Mouse (Mus musculus) heart, embryonic 15.5 days (tissue): ENCODE results near the gene Olfr457. TPM values are rescaled to one million over a fixed set of nuclear protein-coding genes. Genes with fewer than 3 reads are reported as not detected.

Experiments used
- ATAC-seq: fragments of 200-750 bp; cut with Nextera tagmentation; replicated peaks from 2 replicates; pipeline ENCODE4 v1.8.0; 2017; ENCODE audit warnings: low read depth, moderate TSS enrichment; ENCODE audit not compliant: insufficient number of reproducible peaks, insufficient read depth, low FRiP score
- H3K27ac ChIP-seq: fragments of 300-500 bp; sonication (generic); 2 replicates; pipeline ENCODE4 v1.5.1; 2015; ENCODE audit warnings: mild to moderate bottlenecking, inconsistent platforms
- H3K27me3 ChIP-seq: fragments of 300-500 bp; sonication (generic); 2 replicates; pipeline ENCODE4 v1.6.1; 2015; ENCODE audit warnings: inconsistent platforms
- H3K36me3 ChIP-seq: fragments of 300-500 bp; sonication (generic); 2 replicates; pipeline ENCODE4 v1.6.1; 2015; ENCODE audit warnings: mild to moderate bottlenecking, inconsistent platforms
- H3K4me1 ChIP-seq: fragments of 300-500 bp; sonication (generic); replicated peaks from 2 replicates; pipeline ENCODE4 v1.6.1; 2015; ENCODE audit warnings: inconsistent platforms
- H3K4me2 ChIP-seq: fragments of 300-500 bp; sonication (generic); 2 replicates; pipeline ENCODE4 v1.6.1; 2015; ENCODE audit warnings: inconsistent platforms, mild to moderate bottlenecking, moderate library complexity
- H3K4me3 ChIP-seq: fragments of 300-500 bp; sonication (generic); 2 replicates; pipeline ENCODE4 v1.5.1; 2015; ENCODE audit warnings: mild to moderate bottlenecking, inconsistent platforms
- H3K9ac ChIP-seq: fragments of 300-500 bp; sonication (generic); 2 replicates; pipeline ENCODE4 v1.6.1; 2015; ENCODE audit warnings: mild to moderate bottlenecking, inconsistent platforms
- H3K9me3 ChIP-seq: fragments of 300-500 bp; sonication (generic); replicated peaks from 2 replicates; pipeline ENCODE4 v1.6.1; 2016; ENCODE audit warnings: inconsistent platforms
- WGBS: fragments of 180-500 bp; shearing (Covaris S2); methylation state at CpG from one replicate; pipeline ENCODE4 v1.1.7; 2015; ENCODE audit warnings: mixed read lengths; 5-methylcytosine and 5-hydroxymethylcytosine counted together
- polyA plus RNA-seq: library from polyadenylated mRNA; unstranded; fragments of >200 nt; fragmentation: Nextera tagmentation; extraction: Ambion mirVana; gene quantifications from 2 replicates; pipeline ENCODE4 v1.2.1, GENCODE M21; 2015

Gene Olfr457
- polyA plus RNA-seq, 1 experiment from 2014 or later, result not detected

- H3K4me2 ChIP-seq, result no peak overlapping the region
- no peaks in the 10 kb centered on the region for H3K36me3 ChIP-seq
- no peaks in the 10 kb centered on the region for H3K4me1 ChIP-seq
- no peak overlapping the region for H3K27ac ChIP-seq
- no peak for ATAC-seq
- no peaks in the 10 kb centered on the region for H3K9me3 ChIP-seq
- H3K27me3 ChIP-seq, result no peaks in the 10 kb centered on the region
- no peak overlapping the region for H3K9ac ChIP-seq
- WGBS, result 39% methylated on average over 2 of the region's 2 CpGs
- no peak overlapping the region for H3K4me3 ChIP-seq
These were observed 34.7 kb downstream of the Olfr457 start for GRCm38 (mm10) chr6:42441395-42441794.

GRCm38 (mm10) chr6:42435490-42435889 lies 40.6 kb downstream of the Olfr457 start:
- Histone ChIP-seq H3K9me3 (no peaks in the 10 kb centered on the region), H3K4me1 (no peaks in the 10 kb centered on the region), H3K9ac (no peak overlapping the region), H3K27me3 (no peaks in the 10 kb centered on the region), H3K36me3 (no peaks in the 10 kb centered on the region), H3K4me3 (no peak overlapping the region), H3K4me2 (no peak overlapping the region), H3K27ac (no peak overlapping the region)
- no peak for ATAC-seq
- WGBS, result 60% methylated on average over 2 of the region's 2 CpGs

GRCm38 (mm10) chr6:42434446-42434845 lies 41.7 kb downstream of the Olfr457 start, which contains the start of gene Tas2r126:
Tas2r126 (plus strand) TSS chr6:42434535.
- H3K9ac ChIP-seq, result no peak within 1 kb of the TSS
- no peak within 1 kb of the TSS for H3K4me2 ChIP-seq
- H3K27ac ChIP-seq, result no peak within 1 kb of the TSS
- no peaks in the 10 kb centered on the region for H3K36me3 ChIP-seq
- no peaks in the 10 kb centered on the region for H3K27me3 ChIP-seq
- H3K4me3 ChIP-seq, result no peak within 1 kb of the TSS
- WGBS, result 48% methylated on average over 6 of the region's 6 CpGs
- no peaks in the 10 kb centered on the region for H3K9me3 ChIP-seq
- H3K4me1 ChIP-seq, result no peaks in the 10 kb centered on the region
- ATAC-seq, result no peak

- no peaks in the 10 kb centered on the region for H3K9me3 ChIP-seq
These were observed 42.6 kb downstream of the Olfr457 start for GRCm38 (mm10) chr6:42433554-42433953.

DNA sequence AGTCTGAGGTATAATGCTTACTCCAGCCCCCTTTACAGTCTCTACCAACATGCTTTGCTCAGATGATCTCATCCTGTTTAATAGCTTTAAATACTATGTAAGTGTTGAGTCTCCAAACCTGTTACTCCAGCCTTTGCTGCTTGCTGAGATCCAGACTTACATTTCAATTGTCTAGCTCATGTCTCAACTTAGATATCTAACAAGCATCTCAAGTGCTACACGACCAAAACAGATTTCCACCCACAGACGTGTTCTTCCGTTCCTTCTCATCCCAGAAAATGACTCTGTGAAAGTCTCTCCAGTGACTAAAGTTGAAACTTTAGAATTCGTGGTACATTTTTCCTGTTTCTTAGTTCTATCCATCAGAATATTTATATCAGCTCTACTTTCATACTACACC lies 49.8 kb downstream of the Olfr457 start:
- Histone ChIP-seq H3K4me1 (no peaks in the 10 kb centered on the region), H3K9me3 (no peaks in the 10 kb centered on the region), H3K9ac (no peak overlapping the region), H3K27ac (no peak overlapping the region), H3K4me3 (no peak overlapping the region), H3K4me2 (no peak overlapping the region), H3K27me3 (no peaks in the 10 kb centered on the region), H3K36me3 (no peaks in the 10 kb centered on the region)
- no peak for ATAC-seq
- 70% methylated on average over 4 of the region's 4 CpGs for WGBS

More at GRCm38 (mm10) chr6:42433554-42433953, 42.6 kb downstream of the Olfr457 start:
- Histone ChIP-seq H3K9ac (no peak overlapping the region), H3K27ac (no peak overlapping the region), H3K36me3 (no peaks in the 10 kb centered on the region), H3K4me1 (no peaks in the 10 kb centered on the region), H3K4me3 (no peak overlapping the region), H3K4me2 (no peak overlapping the region), H3K27me3 (no peaks in the 10 kb centered on the region)
- ATAC-seq, result no peak
- WGBS, result 49% methylated on average over 2 of the region's 2 CpGs

- Histone ChIP-seq H3K4me1 (no peaks in the 10 kb centered on the region), H3K36me3 (no peaks in the 10 kb centered on the region), H3K9me3 (no peaks in the 10 kb centered on the region), H3K4me3 (no peak overlapping the region), H3K4me2 (no peak overlapping the region), H3K27ac (no peak overlapping the region), H3K27me3 (no peaks in the 10 kb centered on the region), H3K9ac (no peak overlapping the region)
- no peak for ATAC-seq
- 83% methylated on average over 3 of the region's 3 CpGs for WGBS
These were observed 51.7 kb downstream of the Olfr457 start for GRCm38 (mm10) chr6:42424472-42424871.

DNA sequence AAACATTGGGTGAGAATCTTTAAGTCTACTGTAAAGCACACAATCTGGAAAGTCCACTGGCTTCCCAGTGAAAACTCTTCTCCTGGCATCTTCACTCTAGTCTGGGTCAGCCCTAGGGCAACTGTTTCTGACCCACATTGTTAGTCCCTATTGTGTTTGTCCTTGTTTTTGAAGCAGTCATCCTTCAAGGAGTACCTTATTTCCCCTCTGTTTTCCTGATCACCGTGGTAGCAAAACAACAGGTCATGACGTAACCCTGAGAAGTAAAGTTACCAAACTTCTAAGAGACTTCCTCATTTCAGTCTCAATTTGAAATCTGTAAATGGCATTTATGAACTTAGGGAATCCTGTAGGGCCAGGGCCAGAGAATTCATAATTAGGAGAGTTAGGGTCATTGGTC lies 54.7 kb downstream of the Olfr457 start:
- Histone ChIP-seq H3K36me3 (no peaks in the 10 kb centered on the region), H3K27me3 (no peaks in the 10 kb centered on the region), H3K9me3 (no peaks in the 10 kb centered on the region), H3K4me3 (no peak overlapping the region), H3K27ac (no peak overlapping the region), H3K9ac (no peak overlapping the region), H3K4me2 (no peak overlapping the region), H3K4me1 (no peaks in the 10 kb centered on the region)
- 72% methylated on average over 2 of the region's 2 CpGs for WGBS
- no peak for ATAC-seq

DNA sequence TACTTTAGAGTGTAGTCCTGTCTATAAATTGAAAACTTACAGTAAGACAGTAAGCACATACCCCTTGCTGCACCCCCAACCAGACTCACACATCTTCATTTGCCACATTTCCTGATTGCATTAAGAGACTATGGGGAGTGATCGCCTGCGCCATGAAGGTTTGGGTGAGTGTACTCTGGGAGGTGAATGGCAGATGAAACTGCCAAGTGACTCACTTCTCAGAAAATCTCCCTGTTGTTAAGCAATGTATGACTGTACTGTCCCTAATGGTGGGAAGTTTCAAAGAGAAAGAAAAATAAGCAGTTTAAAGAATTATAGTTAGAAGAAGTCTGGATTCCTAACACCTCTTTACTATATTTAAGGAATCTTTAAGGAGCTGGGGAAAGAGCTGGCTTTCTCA lies 56.7 kb downstream of the Olfr457 start:
- H3K9ac ChIP-seq, result no peak overlapping the region
- no peaks in the 10 kb centered on the region for H3K4me1 ChIP-seq
- no peaks in the 10 kb centered on the region for H3K9me3 ChIP-seq
- H3K27ac ChIP-seq, result no peak overlapping the region
- 83% methylated on average over 2 of the region's 2 CpGs for WGBS
- H3K4me3 ChIP-seq, result no peak overlapping the region
- no peak overlapping the region for H3K4me2 ChIP-seq
- no peaks in the 10 kb centered on the region for H3K36me3 ChIP-seq
- no peaks in the 10 kb centered on the region for H3K27me3 ChIP-seq
- ATAC-seq, result no peak

Other genes with a start within 250 kb of the Olfr457 start
- 14.3 and 16.9 TPM in 2 replicates for gene Gstk1, start 230.4 kb downstream of the Olfr457 start, polyA plus RNA-seq
- gene Tmem139, start 214.4 kb downstream of the Olfr457 start, polyA plus RNA-seq, result 0.28 and 0.31 TPM in 2 replicates
- 26.2 and 37.2 TPM in 2 replicates for gene Casp2, start 211.3 kb downstream of the Olfr457 start, polyA plus RNA-seq
- gene Clcn1, start 189.7 kb downstream of the Olfr457 start, polyA plus RNA-seq, result 0.28 and 0.33 TPM in 2 replicates
- gene Fam131b, start 151.7 kb downstream of the Olfr457 start, polyA plus RNA-seq, result 0.10 and 0.24 TPM in 2 replicates
- 136 and 173 TPM in 2 replicates for gene Zyx, start 126.7 kb downstream of the Olfr457 start, polyA plus RNA-seq
- 2.2 and 4.3 TPM in 2 replicates for gene Epha1, start 103.1 kb downstream of the Olfr457 start, polyA plus RNA-seq
- not detected in 2 replicates for gene Tas2r143, start 76.1 kb downstream of the Olfr457 start, polyA plus RNA-seq
- not detected in 2 replicates for gene Tas2r135, start 70.9 kb downstream of the Olfr457 start, polyA plus RNA-seq
- gene Tas2r126, start 41.8 kb downstream of the Olfr457 start, polyA plus RNA-seq, result not detected in 2 replicates
- gene Olfr458, start 11.1 kb downstream of the Olfr457 start, polyA plus RNA-seq, result not detected in 2 replicates
- 0.11 TPM in 1 of 2 replicates, not detected in the other for gene Olfr456, start 10.9 kb upstream of the Olfr457 start, polyA plus RNA-seq
- 0.05 TPM in 1 of 2 replicates, not detected in the other for gene Olfr455, start 71.3 kb upstream of the Olfr457 start, polyA plus RNA-seq
- not detected in 2 replicates for gene Tcaf3, start 121.4 kb upstream of the Olfr457 start, polyA plus RNA-seq
- gene Tcaf2, start 168.9 kb upstream of the Olfr457 start, polyA plus RNA-seq, result 2.2 and 3.9 TPM in 2 replicates
- gene Tcaf1, start 233.8 kb upstream of the Olfr457 start, polyA plus RNA-seq, result 41.4 and 48.0 TPM in 2 replicates